Comparison of ENCODE assay signal across 23 mouse cellular contexts in genomic region chr11:101635660-101636059, GRCm38 (mm10). TPM values are rescaled to one million over a fixed set of nuclear protein-coding genes. Genes with fewer than 3 reads are reported as not detected.
"Had no signal": no experiment of that assay in that cellular context is flagged by ENCODE, and none has a peak within 500 bp of the region (broad histone marks: within the 10 kb centered on the region; RNA-seq: fewer than 3 reads in every experiment).

No protein-coding gene starts in this region.

- H3K4me2 ChIP-seq: limb, embryonic 12.5 days; liver, embryonic 13.5 days; lung, embryonic 15.5 days; midbrain, embryonic 11.5 days; midbrain, embryonic 15.5 days; neural tube, embryonic 13.5 days had no signal

- H3K27ac ChIP-seq: layer of hippocampus, adult 2 months; limb, embryonic 12.5 days; liver, embryonic 13.5 days; lung, embryonic 15.5 days; macrophage; midbrain, embryonic 15.5 days; neural tube, embryonic 13.5 days had no signal

- H3K9me3 ChIP-seq: limb, embryonic 12.5 days; liver, embryonic 13.5 days; lung, embryonic 15.5 days; midbrain, embryonic 15.5 days; neural tube, embryonic 13.5 days had no signal

- H3K4me1 ChIP-seq: limb, embryonic 12.5 days; liver, embryonic 13.5 days; lung, embryonic 15.5 days; neural tube, embryonic 13.5 days had no signal

- H3K9ac ChIP-seq: limb, embryonic 12.5 days; liver, embryonic 13.5 days; liver, postnatal 0 days; lung, embryonic 15.5 days; midbrain, embryonic 15.5 days; neural tube, embryonic 13.5 days had no signal

- H3K36me3 ChIP-seq: liver, embryonic 13.5 days; midbrain, embryonic 15.5 days had no signal

- H3K4me3 ChIP-seq: layer of hippocampus, adult 2 months; limb, embryonic 12.5 days; liver, embryonic 13.5 days; lung, embryonic 15.5 days; megakaryocyte, embryonic 14.5 days; midbrain, embryonic 15.5 days; neural tube, embryonic 13.5 days had no signal

- DNase-seq: liver; liver, embryonic 13.5 days; liver, postnatal 0 days; lung, postnatal 14 days; right cerebral cortex, postnatal 14 days; thymus, postnatal 4 days had no signal

- H3K27me3 ChIP-seq: limb, embryonic 12.5 days; liver, embryonic 13.5 days; lung, embryonic 15.5 days; midbrain, embryonic 15.5 days; neural tube, embryonic 13.5 days had no signal

- ATAC-seq: hindbrain, embryonic 16.5 days; inflammation-experienced regulatory T-cells, adult 6 months; intestine, postnatal 0 days; liver, postnatal 0 days; midbrain, embryonic 15.5 days had no signal

RNA-seq across cellular contexts. Expression of gene Gm11634, which starts 36.6 kb away (rescaled TPM):
- total RNA-seq: layer of hippocampus, adult 2 months; layer of hippocampus, postnatal 10 days; left cerebral cortex, postnatal 10 days; monocyte, adult 5-6 weeks had no signal
- polyA plus RNA-seq: hindbrain, embryonic 16.5 days; limb, embryonic 12.5 days; liver, embryonic 13.5 days; liver, postnatal 0 days; lung, embryonic 15.5 days; macrophage; midbrain, embryonic 11.5 days; midbrain, embryonic 15.5 days; neural tube, embryonic 13.5 days; spleen, adult 2 months; stomach, embryonic 16.5 days; thymus, postnatal 0 days had no signal
